Mouse (Mus musculus) ES-E14 (cell line): ENCODE measurements at regions not wholly inside any gene's neighbourhood (a gene's known extent, or its start where the extent isn't known, plus 50 kb on each side); places are given as distances from the start of the nearest gene placed in this dataset.
"Not testable (repeated sequence)": the region's sequence is repeated elsewhere in the genome, so short reads cannot be mapped to it uniquely, and the experiment has no call there.

ENCODE experiments used
- DNase-seq: peaks from one replicate; pipeline ENCODE4 v3.0.0-alpha.2; 2013; ENCODE audit warnings: low read depth, low spot score
- H3K27ac ChIP-seq: 2 replicates; pipeline ENCODE4 v1.5.1; 2012; ENCODE audit warnings: low read depth, mild to moderate bottlenecking, low read length, moderate library complexity, mixed read lengths; ENCODE audit not compliant: poor library complexity, insufficient read depth, severe bottlenecking
- H3K36me3 ChIP-seq: 2 replicates; pipeline ENCODE4 v1.6.1; 2012; ENCODE audit warnings: mild to moderate bottlenecking, low read length, moderate library complexity, mixed read lengths; ENCODE audit not compliant: control insufficient read depth, poor library complexity, insufficient read depth, severe bottlenecking
- H3K4me1 ChIP-seq, 2 experiments: fragments of 150-350 bp in 1 of 2; sonication (generic) in 1 of 2; 2 replicates each; pipeline ENCODE4 v1.6.1; 2012; ENCODE audit warnings: low read length in 2 of 2, mild to moderate bottlenecking in 1 of 2, mixed read lengths in 1 of 2; ENCODE audit not compliant: control insufficient read depth in 2 of 2, insufficient read depth in 2 of 2, poor library complexity in 1 of 2
- H3K4me3 ChIP-seq, 2 experiments: fragments of 150-350 bp in 1 of 2; sonication (generic) in 1 of 2; 2 replicates each; pipeline ENCODE4 v1.5.1; 2012; ENCODE audit warnings: low read length in 2 of 2, low read depth in 1 of 2, mild to moderate bottlenecking in 1 of 2, mixed read lengths in 1 of 2; ENCODE audit not compliant: insufficient read depth in 1 of 2, poor library complexity in 1 of 2, severe bottlenecking in 1 of 2
- H3K9ac ChIP-seq: 2 replicates; pipeline ENCODE4 v1.6.1; 2012; ENCODE audit warnings: low read depth, mild to moderate bottlenecking, low read length, mixed read lengths; ENCODE audit not compliant: poor library complexity, insufficient read depth, severe bottlenecking
- H3K9me3 ChIP-seq: fragments of 150-350 bp; sonication (generic); 2 replicates; pipeline ENCODE4 v1.6.1; 2012; ENCODE audit warnings: low read depth, mild to moderate bottlenecking, low read length; ENCODE audit not compliant: control insufficient read depth, insufficient read depth
- CHD2 ChIP-seq: IDR thresholded peaks from 2 replicates; pipeline ENCODE4 v1.6.1; 2014; ENCODE audit warnings: mild to moderate bottlenecking, low read depth, low read length, inconsistent platforms
- HCFC1 ChIP-seq: IDR thresholded peaks from 2 replicates; pipeline ENCODE4 v1.6.1; 2012; ENCODE audit warnings: low read length, inconsistent platforms, borderline replicate concordance; ENCODE audit not compliant: insufficient read depth
- MAFK ChIP-seq: IDR thresholded peaks from 2 replicates; pipeline ENCODE4 v1.6.1; 2014; ENCODE audit warnings: mild to moderate bottlenecking, low read depth, low read length, inconsistent platforms; ENCODE audit not compliant: insufficient read depth
- ZC3H11A ChIP-seq: IDR thresholded peaks from 2 replicates; pipeline ENCODE4 v1.6.1; 2012; ENCODE audit warnings: low read depth, mild to moderate bottlenecking, inconsistent platforms, low read length, borderline replicate concordance
- ZNF384 ChIP-seq: IDR thresholded peaks from 2 replicates; pipeline ENCODE4 v1.6.1; 2012; ENCODE audit warnings: low read depth, low read length, inconsistent platforms
- in situ Hi-C, 2 experiments: fragments of 600-800 bp; cut with MboI; formaldehyde crosslinking; loops; one replicate each; pipeline ENCODE4 v1.15.1; 2025; ENCODE audit warnings: low sequenced_read_pairs in 2 of 2, inconsistent platforms in 1 of 2; ENCODE audit not compliant: unreplicated experiment in 2 of 2

- H3K4me1 ChIP-seq, result no peaks in the 10 kb centered on the region
- no peak for DNase-seq
- H3K27ac ChIP-seq, result no peak overlapping the region
- H3K36me3 ChIP-seq, result no peaks in the 10 kb centered on the region
- H3K9ac ChIP-seq, result no peak overlapping the region
- H3K9me3 ChIP-seq, result no peaks in the 10 kb centered on the region; the same call in 1 of the 2 replicates
- TF ChIP-seq MAFK (no peak), HCFC1 (no peak), ZC3H11A (no peak), ZNF384 (no peak), CHD2 (no peak)
- no peak overlapping the region for H3K4me3 ChIP-seq
- in situ Hi-C loops, result no loop called here
Observed at GRCm38 (mm10) chr10:99580191-99580590, 179.3 kb downstream of the Csl start.

- in situ Hi-C loops, result no loop called here
- DNase-seq, result no peak
- no peak for TF ChIP-seq MAFK
- TF ChIP-seq CHD2, result no peak
- H3K9me3 ChIP-seq, result no peaks in the 10 kb centered on the region; the same call in 1 of the 2 replicates
- no peak overlapping the region for H3K9ac ChIP-seq
- H3K4me1 ChIP-seq, result no peaks in the 10 kb centered on the region
- H3K27ac ChIP-seq, result no peak overlapping the region
- H3K4me3 ChIP-seq, result no peak overlapping the region
- no peaks in the 10 kb centered on the region for H3K36me3 ChIP-seq
Observed at GRCm38 (mm10) chr10:99581074-99581473, 178.4 kb downstream of the Csl start.

- Histone ChIP-seq H3K27ac (no peak overlapping the region), H3K9me3 (no peaks in the 10 kb centered on the region), H3K36me3 (no peaks in the 10 kb centered on the region), H3K9ac (no peak overlapping the region), H3K4me1 (no peaks in the 10 kb centered on the region), H3K4me3 (no peak overlapping the region)
- in situ Hi-C loops, result no loop called here
- DNase-seq, result no peak
- no peak for TF ChIP-seq MAFK
- no peak for TF ChIP-seq ZC3H11A
- no peak for TF ChIP-seq HCFC1
Observed at GRCm38 (mm10) chr10:99584855-99585254, 174.6 kb downstream of the Csl start.

- no peak for DNase-seq
- H3K9ac ChIP-seq, result no peak overlapping the region
- H3K4me3 ChIP-seq, result no peak overlapping the region
- no peaks in the 10 kb centered on the region for H3K4me1 ChIP-seq
- no peak overlapping the region for H3K27ac ChIP-seq
- TF ChIP-seq ZC3H11A (no peak), ZNF384 (no peak), HCFC1 (no peak), MAFK (no peak), CHD2 (no peak)
- in situ Hi-C loops, result no loop called here
- no peaks in the 10 kb centered on the region for H3K9me3 ChIP-seq
- H3K36me3 ChIP-seq, result no peaks in the 10 kb centered on the region
Observed at GRCm38 (mm10) chr10:99592220-99592619, 167.2 kb downstream of the Csl start.

- no peaks in the 10 kb centered on the region for H3K9me3 ChIP-seq
- peak overlapping the region in 1 of 2 experiments; percentile 36; a peak in 1 of 4 replicates for H3K4me3 ChIP-seq
- H3K27ac ChIP-seq, result no peak overlapping the region
- no peak for DNase-seq
- no peak overlapping the region for H3K9ac ChIP-seq
- H3K36me3 ChIP-seq, result no peaks in the 10 kb centered on the region
- TF ChIP-seq ZNF384, result no peak
- TF ChIP-seq MAFK, result no peak
- no peak for TF ChIP-seq ZC3H11A
- TF ChIP-seq HCFC1, result no peak
- no peak for TF ChIP-seq CHD2
- in situ Hi-C loops, result no loop called here
- no peaks in the 10 kb centered on the region for H3K4me1 ChIP-seq
Observed at GRCm38 (mm10) chr10:99595659-99596058, 163.8 kb downstream of the Csl start.

GRCm38 (mm10) chr10:99599142-99600120 is 160.0 kb downstream of the Csl start:
- H3K36me3 ChIP-seq, H3K4me1 ChIP-seq, DNase-seq, H3K9me3 ChIP-seq, H3K9ac ChIP-seq, H3K27ac ChIP-seq: not testable (repeated sequence)
- in situ Hi-C loops, result loop anchor here in 1 of 2 experiments (25.0 kb wide), 1 partner anchor 412 kb away; no protein-coding TSS in a partner anchor
- peak overlapping the region; percentile 50 to 59; a peak in 3 of 4 replicates for H3K4me3 ChIP-seq
